Mouse (Mus musculus) heart, postnatal 36 days (tissue): ENCODE results near the gene Wwp2. TPM values are rescaled to one million over a fixed set of nuclear protein-coding genes. Genes with fewer than 3 reads are reported as not detected.
A peak's percentile ranks its signal among the peaks of the same experiment; 100 is the strongest.

Source experiments
- DNase-seq, 2 experiments: peaks; one replicate each; pipeline ENCODE4 v3.0.0; 2021 to 2022
- intact Hi-C: fragments of 180-260 bp; cut with DNase I; formaldehyde crosslinking; loops from one replicate; pipeline ENCODE4 v1.15.1; 2025
- total RNA-seq, 2 experiments: library from RNA; stranded (reverse); gene quantifications; 2 replicates each; pipeline ENCODE4 v1.2.3; 2021

Gene Wwp2
- 10 to 100 TPM; 23.9 to 26.1 TPM for total RNA-seq

GRCm38 (mm10) chr8:107435962-107436831 is at the start of gene Wwp2:
Wwp2 (plus strand) TSS chr8:107436365.
- peak; percentile 79 to 87 for DNase-seq
- intact Hi-C loops, result no loop called here

DNA sequence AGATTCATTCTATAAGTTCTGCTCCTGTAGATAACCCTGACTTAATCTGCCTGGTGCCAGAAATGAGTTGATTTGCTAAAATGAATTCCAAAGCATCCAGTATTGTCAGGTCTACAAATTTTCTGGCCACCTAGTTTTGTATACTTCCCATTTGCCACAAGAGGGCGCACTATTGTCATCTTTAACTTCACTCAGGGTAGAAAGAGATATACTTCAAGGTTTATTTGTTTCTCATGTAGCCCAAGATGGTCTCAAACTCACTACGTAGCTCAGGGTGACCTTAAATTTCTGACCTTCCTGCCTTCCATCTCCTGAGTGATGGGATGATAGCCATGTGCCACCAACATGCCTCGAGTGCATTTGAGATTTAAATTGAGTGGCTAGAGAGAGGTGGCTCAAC is 49.5 kb upstream of the Wwp2 start:
- no peak for DNase-seq
- intact Hi-C loops, result no loop called here

- intact Hi-C loops, result loop anchor here (2.0 kb wide), 1 partner anchor 37 kb away; the partner anchor contains the start of gene Nob1
- DNase-seq, result no peak
Measured at GRCm38 (mm10) chr8:107387861-107388260, 48.3 kb upstream of the Wwp2 start.

- intact Hi-C loops, result loop anchor here (2.0 kb wide), 1 partner anchor 35 kb away; the partner anchor contains the start of gene Nob1
- peak; percentile 34 to 39 for DNase-seq
Measured at GRCm38 (mm10) chr8:107389557-107389956, 46.6 kb upstream of the Wwp2 start.

DNA sequence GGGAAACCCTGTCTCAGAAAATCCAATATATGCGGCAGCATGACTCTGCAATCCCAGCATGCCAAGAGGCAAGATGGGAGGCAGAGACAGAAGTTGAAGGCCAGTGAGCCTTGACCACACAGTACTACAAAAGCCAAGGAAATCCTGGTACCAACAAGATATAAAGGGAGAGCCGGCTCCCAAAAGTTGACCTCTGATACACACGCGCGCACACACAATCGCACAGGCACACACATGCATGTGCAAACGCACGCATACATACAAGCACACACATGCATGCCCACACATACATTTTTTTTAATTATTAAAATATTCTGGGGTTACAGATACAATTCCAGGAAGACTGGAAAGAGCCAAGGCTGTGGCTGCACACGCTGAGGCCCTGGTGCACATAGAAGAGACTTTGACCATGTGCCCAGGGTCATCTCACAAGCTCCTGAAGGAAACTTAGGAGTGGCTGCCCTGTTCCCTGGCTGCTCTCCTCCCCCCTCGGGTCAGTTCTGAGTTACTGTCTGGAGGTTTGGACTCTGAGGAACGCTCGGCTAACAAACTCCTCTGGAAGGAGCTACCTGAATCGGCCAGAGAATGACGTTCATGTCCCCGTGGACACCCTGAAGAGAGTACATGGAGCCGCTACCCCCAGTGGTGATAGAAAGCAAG is 45.6 kb upstream of the Wwp2 start:
- no peak for DNase-seq
- intact Hi-C loops, result no loop called here

DNA sequence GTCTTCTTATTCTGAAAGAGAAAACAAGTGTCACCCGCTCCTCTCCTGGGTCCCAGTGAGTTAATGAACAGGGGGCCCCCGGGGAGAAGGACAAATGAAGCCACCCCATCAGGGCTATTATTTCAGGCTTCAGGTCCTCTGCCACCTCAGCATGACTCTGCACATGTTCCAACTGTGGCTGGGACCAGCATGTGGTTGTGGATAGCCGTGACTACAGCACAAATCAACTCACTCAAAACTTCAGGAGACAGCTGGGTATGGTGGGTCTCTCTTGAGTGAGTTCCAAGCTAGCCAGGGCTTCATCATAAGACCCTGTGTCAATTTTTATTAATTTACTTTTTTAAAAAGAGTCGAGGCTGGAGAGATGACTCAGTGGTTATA is 45.0 kb upstream of the Wwp2 start:
- DNase-seq, result no peak
- intact Hi-C loops, result no loop called here

GRCm38 (mm10) chr8:107395397-107395796 is 40.8 kb upstream of the Wwp2 start:
- no peak for DNase-seq
- intact Hi-C loops, result no loop called here

- DNase-seq, result no peak
- intact Hi-C loops, result no loop called here
Measured at GRCm38 (mm10) chr8:107396106-107396670, 40.0 kb upstream of the Wwp2 start.

GRCm38 (mm10) chr8:107397665-107398064 is 38.5 kb upstream of the Wwp2 start:
- intact Hi-C loops, result no loop called here
- DNase-seq, result no peak

DNA sequence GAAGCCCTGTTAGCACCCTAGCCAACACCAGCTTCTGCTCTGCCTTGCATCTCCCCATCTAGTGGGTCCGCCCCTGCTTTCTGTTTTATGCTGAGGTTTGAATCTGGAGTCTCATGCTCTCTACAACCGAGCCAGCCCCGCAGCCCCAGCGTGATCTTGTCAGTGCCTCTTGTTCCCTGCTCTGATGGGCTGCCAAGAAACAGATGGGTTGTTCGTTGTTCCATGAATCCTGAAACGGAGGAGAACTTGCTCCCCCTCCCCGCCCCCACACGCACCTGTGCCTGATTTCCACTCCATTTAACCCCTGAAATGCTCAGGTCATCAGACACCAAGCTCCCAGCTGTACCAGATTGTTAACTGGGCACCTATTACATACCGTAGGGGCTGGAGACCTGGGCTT is 36.7 kb upstream of the Wwp2 start:
- intact Hi-C loops, result no loop called here
- no peak for DNase-seq

DNA sequence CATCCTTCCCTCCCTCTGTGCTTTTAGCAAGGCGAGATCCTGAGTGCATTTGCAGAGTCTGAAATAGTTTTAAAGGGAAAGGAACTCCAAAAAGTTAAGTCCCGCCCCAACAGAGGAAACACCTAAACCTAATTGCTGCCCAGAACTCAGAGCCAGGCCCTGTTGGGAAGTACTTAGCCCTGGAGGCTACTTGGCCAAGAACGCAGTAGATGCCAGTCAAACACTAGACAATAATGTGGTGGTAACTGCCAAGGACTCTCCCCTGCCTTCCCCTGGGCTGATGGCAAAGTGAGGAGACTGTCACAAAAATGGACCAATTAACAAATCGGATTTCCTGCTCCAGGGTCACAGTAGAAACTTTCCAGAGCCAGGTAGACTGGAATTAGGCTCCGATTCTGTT is 34.3 kb upstream of the Wwp2 start:
- intact Hi-C loops, result no loop called here
- no peak for DNase-seq

- peak; percentile 76 to 82 for DNase-seq
- intact Hi-C loops, result no loop called here
Measured at GRCm38 (mm10) chr8:107403038-107403781, 33.0 kb upstream of the Wwp2 start, which contains the start of gene Nqo1. Nqo1 (minus strand) TSS chr8:107403206.

- intact Hi-C loops, result no loop called here
- no peak for DNase-seq
Measured at GRCm38 (mm10) chr8:107404057-107404456, 32.1 kb upstream of the Wwp2 start.

DNA sequence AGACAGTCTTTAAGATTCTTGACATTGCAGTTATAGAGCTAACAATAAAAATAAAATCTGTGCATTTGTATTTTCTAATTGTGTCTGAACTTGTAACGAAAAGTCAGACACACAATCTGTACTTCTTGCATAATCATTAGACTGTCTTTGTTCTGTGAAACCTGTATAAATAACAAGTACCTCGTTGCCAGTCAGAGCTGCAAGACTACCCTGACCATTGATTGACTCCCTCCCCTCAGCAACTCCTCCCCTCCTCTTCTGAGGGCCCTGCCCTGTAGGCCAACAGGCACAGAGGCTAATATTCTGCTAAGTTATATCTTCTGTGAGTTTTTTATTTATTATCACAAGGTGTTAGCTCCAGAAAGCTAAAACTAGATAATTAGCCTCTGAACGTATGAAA is 30.2 kb upstream of the Wwp2 start:
- intact Hi-C loops, result no loop called here
- DNase-seq, result no peak

DNA sequence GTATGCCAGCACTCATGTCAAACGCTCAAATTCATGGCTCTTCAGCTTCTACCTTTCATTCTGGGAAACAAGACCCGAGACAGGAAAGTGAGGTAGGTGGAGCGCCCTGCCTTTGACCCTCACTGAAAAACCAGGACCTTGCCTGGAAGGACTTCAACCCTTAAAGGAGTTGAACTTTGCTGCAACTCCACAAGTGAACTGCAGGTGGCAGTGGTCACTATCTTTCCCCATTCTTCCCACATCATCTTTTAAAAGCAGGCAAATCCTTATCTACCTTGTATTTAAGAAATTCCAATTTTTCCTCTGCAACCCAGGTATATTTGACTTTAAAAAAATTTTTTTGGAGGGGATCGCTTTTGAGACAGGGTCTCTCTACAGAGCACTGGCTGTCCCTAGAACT is 24.8 kb upstream of the Wwp2 start:
- intact Hi-C loops, result loop anchor here (5.0 kb wide), 1 partner anchor 166 kb away; no protein-coding TSS in a partner anchor
- DNase-seq, result no peak

DNA sequence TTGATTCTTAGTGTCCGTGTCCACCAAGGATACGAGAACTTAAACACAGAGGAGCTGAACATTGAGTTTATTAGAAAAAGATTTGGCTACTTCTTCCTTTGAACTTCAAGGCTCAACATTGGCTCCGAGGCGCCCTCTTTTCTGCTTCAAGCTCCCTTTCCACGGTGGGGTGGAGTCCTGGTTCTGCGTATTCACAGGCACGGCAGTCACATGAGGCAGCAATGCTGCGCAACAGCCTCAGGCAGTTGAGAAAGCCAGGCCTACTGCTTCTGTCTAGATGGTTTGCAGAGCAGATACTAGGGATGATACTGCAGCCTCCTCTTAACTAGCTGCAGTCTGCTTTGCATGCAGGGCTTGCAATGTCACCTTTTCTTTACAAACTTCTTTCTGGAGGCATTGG is 23.6 kb upstream of the Wwp2 start:
- intact Hi-C loops, result loop anchor here (5.0 kb wide), 1 partner anchor 165 kb away; no protein-coding TSS in a partner anchor
- no peak for DNase-seq

DNA sequence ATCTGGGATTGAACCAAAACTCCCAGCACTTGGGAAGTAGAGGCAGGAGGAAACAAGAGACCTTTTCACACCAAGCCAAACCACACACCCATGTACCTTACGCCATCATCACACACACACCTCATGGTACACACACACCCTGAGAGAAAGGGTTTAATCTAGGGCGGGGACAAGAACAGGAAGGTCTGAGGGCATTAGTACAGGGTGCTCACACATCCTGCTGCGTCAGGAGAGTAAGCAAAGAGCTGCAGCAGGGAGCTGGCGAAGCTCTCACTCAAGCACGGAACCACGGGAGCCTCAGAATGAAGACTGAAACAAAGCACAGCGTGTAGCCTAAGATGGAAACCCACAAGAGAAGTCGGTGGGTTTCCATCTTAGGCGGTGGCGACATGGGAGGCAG is 22.3 kb upstream of the Wwp2 start:
- intact Hi-C loops, result loop anchor here (5.0 kb wide), 1 partner anchor 163 kb away; no protein-coding TSS in a partner anchor
- DNase-seq, result no peak

GRCm38 (mm10) chr8:107417001-107417400 is 19.2 kb upstream of the Wwp2 start:
- DNase-seq, result no peak
- intact Hi-C loops, result no loop called here

GRCm38 (mm10) chr8:107424176-107424575 is 12.0 kb upstream of the Wwp2 start:
- intact Hi-C loops, result loop anchor here (2.0 to 10.0 kb wide), 2 partner anchors 35 to 89 kb away; no protein-coding TSS in a partner anchor
- DNase-seq, result no peak

- peak; percentile 97 to 98 for DNase-seq
- intact Hi-C loops, result loop anchor here (2.0 to 10.0 kb wide), 3 partner anchors 36 to 322 kb away; no protein-coding TSS in a partner anchor
Measured at GRCm38 (mm10) chr8:107424597-107425229, 11.5 kb upstream of the Wwp2 start, which contains the start of gene Nob1. Nob1 (minus strand) TSS chr8:107425051.
